Mouse (Mus musculus): ENCODE data around the gene Mettl9. TPM values are rescaled to one million over a fixed set of nuclear protein-coding genes. Genes with fewer than 3 reads are reported as not detected.

Mettl9 gene
- total and polyA plus RNA-seq, 3 experiments, result 25.8 to 75.0 (median 44.3) TPM

- Histone ChIP-seq H3K79me2 (replicated peaks; ENCODE audit: control insufficient read depth, extremely low read depth, insufficient read depth, poor library complexity, severe bottlenecking) (no peaks in the 10 kb centered on the region), H3K36me3 (replicated peaks in 1 of 2; ENCODE audit: control insufficient read depth in 1 of 2, insufficient read depth in 1 of 2, low read length in 1 of 2) (peaks cover 31 to 67% of the 10 kb centered on the region in 2 experiments), H3K4me2 (ENCODE audit: insufficient read depth, low read depth, poor library complexity, severe bottlenecking) (no peak overlapping the region), H3K9ac (ENCODE audit: insufficient read depth, low read depth) (no peak overlapping the region), H3K27ac (ENCODE audit: insufficient read depth, low read depth) (no peak overlapping the region), H3K27me3 (replicated peaks) (no peaks in the 10 kb centered on the region), H3K4me3 (replicated peaks in 1 of 3; ENCODE audit: low read depth in 2 of 3, low read length in 2 of 3, poor library complexity in 1 of 3) (no peak overlapping the region), H3K4me1 (ENCODE audit: control insufficient read depth in 1 of 2, insufficient read depth in 2 of 2) (peaks cover 6 to 21% of the 10 kb centered on the region in 2 experiments), H3K9me3 (replicated peaks; ENCODE audit: low read length) (no peaks in the 10 kb centered on the region)
- dilution Hi-C loops (cut with MboI; ENCODE audit: extremely low pct_ligation_motif_present, extremely low pct_unique_long_range_greater_than_20kb, low sequenced_read_pairs), result no loop called here
- TF ChIP-seq ZKSCAN1 (IDR thresholded peaks at IDR 0.05; ENCODE audit: borderline replicate concordance, low read depth, low read length) (no peak), MXI1 (IDR thresholded peaks at IDR 0.05; ENCODE audit: low read depth, low read length) (no peak), JUN (IDR thresholded peaks at IDR 0.05; ENCODE audit: insufficient read depth, low read depth, low read length) (no peak), POLR2A (IDR thresholded peaks at IDR 0.05; ENCODE audit: low read depth, low read length) (no peak), KAT2A (IDR thresholded peaks at IDR 0.05; ENCODE audit: insufficient replicate concordance, low read length) (no peak)
- in situ Hi-C loops (cut with MboI; ENCODE audit: low pct_ligation_motif_present, low pct_unique_long_range_greater_than_20kb, low sequenced_read_pairs), result no loop called here
- DNase-seq (ENCODE audit: extremely low read depth), result no peak
Measured at GRCm38 (mm10) chr7:121075416-121075815, 41.2 kb downstream of the Mettl9 start.

- DNase-seq (ENCODE audit: extremely low read depth), result no peak
- no peaks in the 10 kb centered on the region for H3K27me3 ChIP-seq (replicated peaks)
- no peak overlapping the region for H3K27ac ChIP-seq (ENCODE audit: insufficient read depth, low read depth)
- no peak overlapping the region for H3K4me2 ChIP-seq (ENCODE audit: insufficient read depth, low read depth, poor library complexity, severe bottlenecking)
- TF ChIP-seq KAT2A (IDR thresholded peaks at IDR 0.05; ENCODE audit: insufficient replicate concordance, low read length) (no peak), RCOR1 (conservative IDR thresholded peaks at IDR 0.05; ENCODE audit: low read depth, low read length) (no peak), MAX (IDR thresholded peaks at IDR 0.05; ENCODE audit: low read length) (no peak), TCF12 (IDR thresholded peaks at IDR 0.05; ENCODE audit: low read depth, low read length) (no peak), MXI1 (IDR thresholded peaks at IDR 0.05; ENCODE audit: low read depth, low read length) (no peak), NELFE (IDR thresholded peaks at IDR 0.05; ENCODE audit: low read depth, low read length) (no peak), RAD21 (IDR thresholded peaks at IDR 0.05; ENCODE audit: low read depth, low read length) (no peak), PAX5 (IDR thresholded peaks at IDR 0.05; ENCODE audit: low read length) (no peak), USF2 (conservative IDR thresholded peaks at IDR 0.05; ENCODE audit: low read depth, low read length) (no peak), ELF1 (IDR thresholded peaks at IDR 0.05; ENCODE audit: low read depth, low read length) (no peak), JUN (IDR thresholded peaks at IDR 0.05; ENCODE audit: insufficient read depth, low read depth, low read length) (no peak), POLR2AphosphoS2 (IDR thresholded peaks at IDR 0.05; ENCODE audit: low read depth, low read length) (no peak), UBTF (IDR thresholded peaks at IDR 0.05; ENCODE audit: low read depth, low read length) (no peak), TBP (conservative IDR thresholded peaks at IDR 0.05; ENCODE audit: low read depth, low read length) (no peak), NRF1 (IDR thresholded peaks at IDR 0.05; ENCODE audit: low read depth, low read length) (no peak), MAFK (IDR thresholded peaks at IDR 0.05; ENCODE audit: insufficient replicate concordance, low read length) (no peak), USF1 (IDR thresholded peaks at IDR 0.05; ENCODE audit: low read depth, low read length) (no peak), JUND (conservative IDR thresholded peaks at IDR 0.05; ENCODE audit: low read depth, low read length) (no peak)
- peaks cover 0 to 2% of the 10 kb centered on the region in 2 experiments; a peak in 2 of 4 replicates for H3K4me1 ChIP-seq (ENCODE audit: control insufficient read depth in 1 of 2, insufficient read depth in 2 of 2)
- H3K79me2 ChIP-seq (replicated peaks; ENCODE audit: control insufficient read depth, extremely low read depth, insufficient read depth, poor library complexity, severe bottlenecking), result no peaks in the 10 kb centered on the region
- no peak overlapping the region for H3K9ac ChIP-seq (ENCODE audit: insufficient read depth, low read depth)
- H3K36me3 ChIP-seq (replicated peaks in 1 of 2; ENCODE audit: control insufficient read depth in 1 of 2, insufficient read depth in 1 of 2, low read length in 1 of 2), result peaks cover 25 to 53% of the 10 kb centered on the region in 2 experiments
- in situ Hi-C loops (cut with MboI; ENCODE audit: low pct_ligation_motif_present, low pct_unique_long_range_greater_than_20kb, low sequenced_read_pairs), result no loop called here
- H3K9me3 ChIP-seq (replicated peaks; ENCODE audit: low read length), result no peaks in the 10 kb centered on the region
- no peak overlapping the region for H3K4me3 ChIP-seq (replicated peaks in 1 of 3; ENCODE audit: low read depth in 2 of 3, low read length in 2 of 3, poor library complexity in 1 of 3)
- dilution Hi-C loops (cut with MboI; ENCODE audit: extremely low pct_ligation_motif_present, extremely low pct_unique_long_range_greater_than_20kb, low sequenced_read_pairs), result no loop called here
Measured at GRCm38 (mm10) chr7:121077311-121077710, 43.1 kb downstream of the Mettl9 start.
